Mouse (Mus musculus): ENCODE measurements around the gene Hddc3.

- no peak for TF ChIP-seq POLR2A (IDR thresholded peaks at IDR 0.05; ENCODE audit: insufficient read length, low read depth)
- no peak for TF ChIP-seq MYOD1 (IDR thresholded peaks at IDR 0.05; ENCODE audit: control insufficient read depth in 1 of 3, insufficient read length in 2 of 3, low read depth in 2 of 3)
- TF ChIP-seq E2F4 (IDR thresholded peaks at IDR 0.05; ENCODE audit: insufficient read depth) = no peak
- TF ChIP-seq TCF12 (IDR thresholded peaks at IDR 0.05; ENCODE audit: insufficient read depth, poor library complexity, severe bottlenecking) = no peak
- TF ChIP-seq USF1 (IDR thresholded peaks at IDR 0.05; ENCODE audit: low read depth) = no peak
- TF ChIP-seq REST (IDR thresholded peaks at IDR 0.05; ENCODE audit: insufficient read depth, insufficient read length) = no peak
- no peak for TF ChIP-seq POLR2AphosphoS2 (IDR thresholded peaks at IDR 0.05; ENCODE audit: insufficient read length, low read depth)
These were observed 26.6 kb downstream of the Hddc3 start for GRCm38 (mm10) chr7:80369461-80369860.

All from myocyte (in vitro differentiated cells).